Mouse (Mus musculus): Measurements from ENCODE around the gene Trim47.

DNA sequence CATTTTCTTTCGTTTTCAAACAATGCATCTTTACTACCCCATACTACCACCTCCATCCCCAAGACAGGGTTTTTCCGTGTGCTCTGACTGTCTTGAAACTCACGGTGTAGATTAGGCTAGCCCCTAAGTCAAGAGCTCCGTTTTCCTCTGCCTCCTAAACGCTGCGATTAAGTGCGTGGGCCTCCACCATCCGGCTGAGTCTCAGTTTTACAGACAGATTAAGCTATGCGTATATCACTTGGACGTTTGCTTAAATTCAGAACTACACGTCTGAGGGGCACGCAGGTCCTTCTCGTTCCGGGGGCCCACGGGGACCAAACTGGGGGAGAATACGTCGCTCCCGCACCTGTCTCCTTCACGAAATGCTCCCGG lies 11.1 kb upstream of the Trim47 start:
- TF ChIP-seq CTCF (IDR thresholded peaks at IDR 0.05; ENCODE audit: low read depth) (no peak), EP300 (IDR thresholded peaks at IDR 0.05; ENCODE audit: low read depth) (no peak)

Measured in heart, postnatal 0 days (tissue).